Mouse (Mus musculus) embryonic facial prominence, embryonic 11.5 days (tissue): ENCODE results near the gene Prame. TPM values are rescaled to one million over a fixed set of nuclear protein-coding genes. Genes with fewer than 3 reads are reported as not detected.
A peak's percentile ranks its signal among the peaks of the same experiment; 100 is the strongest.
"Not testable (repeated sequence)": the region's sequence is repeated elsewhere in the genome, so short reads cannot be mapped to it uniquely, and the experiment has no call there.

Experiments used
- ATAC-seq: fragments of 200-750 bp; cut with Nextera tagmentation; replicated peaks from 2 replicates; pipeline ENCODE4 v1.8.0; 2017; ENCODE audit warnings: low read depth; ENCODE audit not compliant: insufficient number of reproducible peaks, low FRiP score, low TSS enrichment
- DNase-seq: peaks from one replicate; pipeline ENCODE4 v3.0.0-alpha.2; 2015; ENCODE audit warnings: low spot score
- H3K27ac ChIP-seq: fragments of 300-500 bp; sonication (generic); replicated peaks from 2 replicates; pipeline ENCODE4 v1.5.1; 2014; ENCODE audit warnings: mild to moderate bottlenecking, low read depth, low read length, control low read depth
- H3K27me3 ChIP-seq: fragments of 300-500 bp; sonication (generic); 2 replicates; pipeline ENCODE4 v1.6.1; 2014; ENCODE audit warnings: mild to moderate bottlenecking, low read length, moderate library complexity, mixed read lengths; ENCODE audit not compliant: control insufficient read depth, insufficient read depth
- H3K36me3 ChIP-seq: fragments of 300-500 bp; sonication (generic); replicated peaks from 2 replicates; pipeline ENCODE4 v1.6.1; 2014; ENCODE audit warnings: low read depth, mild to moderate bottlenecking, low read length, moderate library complexity, mixed read lengths; ENCODE audit not compliant: control insufficient read depth, insufficient read depth
- H3K4me1 ChIP-seq: fragments of 300-500 bp; sonication (generic); 2 replicates; pipeline ENCODE4 v1.6.1; 2014; ENCODE audit warnings: low read length, mixed read lengths; ENCODE audit not compliant: control insufficient read depth, insufficient read depth
- H3K4me2 ChIP-seq: fragments of 300-500 bp; sonication (generic); 2 replicates; pipeline ENCODE4 v1.6.1; 2014; ENCODE audit warnings: low read depth, mild to moderate bottlenecking, control low read depth, low read length, moderate library complexity
- H3K4me3 ChIP-seq: fragments of 300-500 bp; sonication (generic); 2 replicates; pipeline ENCODE4 v1.5.1; 2014; ENCODE audit warnings: low read depth, low read length, control low read depth
- H3K9ac ChIP-seq: fragments of 300-500 bp; sonication (generic); replicated peaks from 2 replicates; pipeline ENCODE4 v1.6.1; 2014; ENCODE audit warnings: mild to moderate bottlenecking, control low read depth, low read length
- H3K9me3 ChIP-seq: fragments of 300-500 bp; sonication (generic); replicated peaks from 2 replicates; pipeline ENCODE4 v1.6.1; 2016; ENCODE audit warnings: mild to moderate bottlenecking, low read length, inconsistent platforms, mixed read lengths; ENCODE audit not compliant: control insufficient read depth
- WGBS: fragments of 180-500 bp; shearing (Covaris S2); extraction: QIAGEN DNeasy Blood & Tissue Kit; methylation state at CpG from one replicate; pipeline ENCODE4 v1.1.7; 2014; 5-methylcytosine and 5-hydroxymethylcytosine counted together
- polyA plus RNA-seq: library from polyadenylated mRNA; unstranded; fragments of >200 nt; fragmentation: Nextera tagmentation; extraction: Ambion mirVana; gene quantifications from 2 replicates; pipeline ENCODE4 v1.2.1, GENCODE M21; 2014

Gene Prame
- polyA plus RNA-seq = 0.25 TPM in 1 of 2 replicates, not detected in the other

DNA sequence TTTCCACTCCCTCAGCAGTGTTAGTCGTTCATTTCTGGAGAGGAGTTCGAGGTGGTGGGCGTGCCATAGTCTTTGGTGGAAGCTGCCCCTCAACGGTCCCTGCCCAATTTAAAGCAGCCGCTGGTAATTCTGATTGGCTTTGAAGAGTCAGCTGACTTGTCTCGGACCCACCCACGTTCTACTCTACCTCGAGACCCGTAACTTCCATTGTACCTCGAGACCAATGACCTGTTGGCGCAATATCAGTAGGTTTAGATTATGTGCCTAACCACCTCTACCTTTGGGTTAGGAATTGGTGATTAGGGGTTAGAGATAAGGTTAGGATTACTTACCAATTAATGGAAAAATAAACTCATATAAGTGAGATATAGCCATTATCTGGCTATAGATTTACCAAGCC is at the start of gene Prame:
Prame (minus strand) TSS at position 101 of the 400 bp plus-strand sequence.
- H3K9ac ChIP-seq = no peak within 1 kb of the TSS
- no peaks in the 10 kb centered on the region for H3K9me3 ChIP-seq
- 88% methylated on average over 11 of the region's 11 CpGs for WGBS
- H3K4me3 ChIP-seq = no peak within 1 kb of the TSS
- no peaks in the 10 kb centered on the region for H3K36me3 ChIP-seq
- no peak within 1 kb of the TSS for H3K27ac ChIP-seq
- H3K4me2 ChIP-seq = no peak within 1 kb of the TSS
- DNase-seq = no peak
- no peaks in the 10 kb centered on the region for H3K27me3 ChIP-seq
- no peak for ATAC-seq
- no peaks in the 10 kb centered on the region for H3K4me1 ChIP-seq

DNA sequence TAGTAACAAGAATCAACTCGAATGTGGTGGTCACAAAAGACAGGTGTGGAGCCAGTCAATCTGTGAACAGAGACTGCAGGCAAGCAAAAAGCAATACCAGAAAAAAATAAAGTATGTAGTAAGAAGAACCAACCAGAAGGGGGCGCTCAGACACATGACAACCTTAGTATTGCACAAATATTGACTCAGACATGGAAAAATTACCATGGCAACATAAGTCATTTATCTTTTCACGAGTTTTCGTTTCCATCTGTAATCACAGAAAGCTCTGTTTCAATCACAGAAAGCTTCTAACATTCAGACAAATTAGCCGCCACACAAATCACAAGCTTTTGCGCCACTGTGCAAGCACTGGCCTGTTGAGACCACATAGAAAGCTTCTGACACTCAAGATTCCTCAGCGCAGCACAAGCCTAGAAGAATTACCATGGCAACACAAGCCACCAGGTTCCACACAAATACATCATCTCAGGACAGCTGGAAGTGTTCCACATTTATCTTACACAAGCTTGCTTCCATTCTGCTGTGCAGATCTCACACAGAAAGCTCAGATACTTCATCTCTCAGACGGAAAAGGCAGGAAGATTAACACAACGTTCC is 24.8 kb upstream of the Prame start:
- DNase-seq (peak; percentile 33), ATAC-seq (no peak)
- H3K4me2 ChIP-seq = no peak overlapping the region
- H3K9ac ChIP-seq = no peak overlapping the region
- H3K9me3 ChIP-seq = no peaks in the 10 kb centered on the region
- no peak overlapping the region for H3K4me3 ChIP-seq
- no peaks in the 10 kb centered on the region for H3K36me3 ChIP-seq
- H3K4me1 ChIP-seq = no peaks in the 10 kb centered on the region
- WGBS = 57% methylated on average over 9 of the region's 9 CpGs
- no peak overlapping the region for H3K27ac ChIP-seq
- no peaks in the 10 kb centered on the region for H3K27me3 ChIP-seq

- not testable (repeated sequence) for H3K27me3 ChIP-seq, H3K9me3 ChIP-seq, H3K4me2 ChIP-seq, H3K9ac ChIP-seq, H3K4me3 ChIP-seq, H3K36me3 ChIP-seq, ATAC-seq, H3K4me1 ChIP-seq, H3K27ac ChIP-seq
- DNase-seq = peak; percentile 6
- 72% methylated on average over 3 of the region's 3 CpGs for WGBS
Measured at GRCm38 (mm10) chrX:135601298-135602029, 26.0 kb downstream of the Prame start.

DNA sequence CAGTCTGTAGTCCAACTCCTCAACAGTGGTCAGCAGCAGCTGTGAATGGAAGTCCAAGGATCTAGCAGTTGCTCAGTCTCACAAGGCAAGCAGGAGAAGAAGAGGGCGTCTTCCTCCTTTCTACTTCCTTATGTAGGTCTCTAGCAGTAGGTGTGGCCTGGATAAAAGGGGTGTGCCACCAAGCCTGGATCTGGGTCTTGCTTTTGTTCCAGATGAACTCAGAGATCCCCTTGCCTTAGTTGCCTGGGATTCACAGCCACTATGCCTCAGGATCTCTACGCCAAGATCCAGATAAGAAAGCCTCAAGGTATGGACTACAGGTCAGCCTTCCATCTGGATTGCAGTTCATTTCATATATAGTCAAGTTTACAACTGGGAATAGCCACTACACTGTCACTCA is 28.8 kb downstream of the Prame start, which contains the start of gene Nxf7:
Nxf7 (minus strand) TSS at position 101 of the 400 bp plus-strand sequence.
- no peak within 1 kb of the TSS for H3K27ac ChIP-seq
- H3K9me3 ChIP-seq = no peaks in the 10 kb centered on the region
- H3K36me3 ChIP-seq = no peaks in the 10 kb centered on the region
- H3K4me2 ChIP-seq = no peak within 1 kb of the TSS
- ATAC-seq (no peak), DNase-seq (no peak)
- WGBS = 85% methylated on average over 2 of the region's 2 CpGs
- H3K27me3 ChIP-seq = no peaks in the 10 kb centered on the region
- H3K4me3 ChIP-seq = no peak within 1 kb of the TSS
- no peaks in the 10 kb centered on the region for H3K4me1 ChIP-seq
- H3K9ac ChIP-seq = no peak within 1 kb of the TSS

DNA sequence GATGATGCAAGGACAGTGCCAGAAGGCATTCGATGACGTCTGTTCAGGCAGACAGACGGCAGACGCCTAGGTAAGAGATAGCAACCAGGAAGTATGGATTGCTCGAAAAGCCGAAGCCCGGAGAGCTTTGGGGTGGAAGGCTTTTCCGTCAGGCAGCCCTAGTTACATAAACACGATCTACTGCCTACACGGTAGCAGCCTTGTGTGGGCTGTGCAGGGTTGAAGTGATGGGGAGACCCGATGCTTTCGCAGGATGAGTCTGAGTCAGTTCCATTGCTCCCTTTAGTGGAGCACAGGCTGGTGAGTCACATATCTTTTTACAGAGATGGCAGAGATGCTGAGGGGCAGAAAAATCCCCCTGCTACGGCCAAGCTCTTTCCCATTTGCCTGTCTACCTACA is 29.4 kb downstream of the Prame start:
- no peak overlapping the region for H3K4me2 ChIP-seq
- no peaks in the 10 kb centered on the region for H3K27me3 ChIP-seq
- no peaks in the 10 kb centered on the region for H3K36me3 ChIP-seq
- no peak overlapping the region for H3K27ac ChIP-seq
- no peak for DNase-seq
- H3K4me1 ChIP-seq = no peaks in the 10 kb centered on the region
- no peak overlapping the region for H3K4me3 ChIP-seq
- H3K9ac ChIP-seq = no peak overlapping the region
- no peaks in the 10 kb centered on the region for H3K9me3 ChIP-seq
- 89% methylated on average over 13 of the region's 13 CpGs for WGBS
- no peak for ATAC-seq

- WGBS = 88% methylated on average over 1 of the region's 1 CpGs
- no peak for ATAC-seq
- no peak overlapping the region for H3K4me3 ChIP-seq
- DNase-seq = no peak
- H3K4me2 ChIP-seq = no peak overlapping the region
- no peak overlapping the region for H3K27ac ChIP-seq
- no peaks in the 10 kb centered on the region for H3K4me1 ChIP-seq
- H3K9me3 ChIP-seq = no peaks in the 10 kb centered on the region
- H3K9ac ChIP-seq = no peak overlapping the region
- no peaks in the 10 kb centered on the region for H3K27me3 ChIP-seq
- no peaks in the 10 kb centered on the region for H3K36me3 ChIP-seq
Measured at GRCm38 (mm10) chrX:135576412-135576811, 51.1 kb downstream of the Prame start.

- DNase-seq, H3K4me3 ChIP-seq, H3K9me3 ChIP-seq, H3K36me3 ChIP-seq, H3K27me3 ChIP-seq, H3K4me1 ChIP-seq, H3K4me2 ChIP-seq, H3K9ac ChIP-seq, H3K27ac ChIP-seq: not testable (repeated sequence)
- peak; percentile 39; the same call in 1 of the 2 replicates for ATAC-seq
- 67% methylated on average over 9 of the region's 9 CpGs for WGBS
Measured at GRCm38 (mm10) chrX:135574958-135575628, 52.4 kb downstream of the Prame start.
